Mouse (Mus musculus) hindbrain, embryonic 11.5 days (tissue): ENCODE results near the gene Dst. TPM values are rescaled to one million over a fixed set of nuclear protein-coding genes. Genes with fewer than 3 reads are reported as not detected.
A peak's percentile ranks its signal among the peaks of the same experiment; 100 is the strongest.

Experiments used
- ATAC-seq: fragments of 200-750 bp; cut with Nextera tagmentation; 2 replicates; pipeline ENCODE4 v1.8.0; 2017; ENCODE audit warnings: mild to moderate bottlenecking, moderate TSS enrichment, moderate library complexity; ENCODE audit not compliant: low FRiP score
- DNase-seq: peaks from one replicate; pipeline ENCODE4 v3.0.0-alpha.2; 2015; ENCODE audit warnings: low spot score
- H3K27ac ChIP-seq: fragments of 300-500 bp; sonication (generic); 2 replicates; pipeline ENCODE4 v1.5.1; 2014; ENCODE audit warnings: mild to moderate bottlenecking, low read depth, low read length
- H3K27me3 ChIP-seq: fragments of 300-500 bp; sonication (generic); 2 replicates; pipeline ENCODE4 v1.6.1; 2014; ENCODE audit warnings: mild to moderate bottlenecking, low read length, moderate library complexity, mixed read lengths; ENCODE audit not compliant: control insufficient read depth, insufficient read depth
- H3K36me3 ChIP-seq: fragments of 300-500 bp; sonication (generic); 2 replicates; pipeline ENCODE4 v1.6.1; 2014; ENCODE audit warnings: mild to moderate bottlenecking, low read length, moderate library complexity, mixed read lengths; ENCODE audit not compliant: control insufficient read depth, insufficient read depth
- H3K4me1 ChIP-seq: fragments of 300-500 bp; sonication (generic); replicated peaks from 2 replicates; pipeline ENCODE4 v1.6.1; 2014; ENCODE audit warnings: low read length, mixed read lengths; ENCODE audit not compliant: control insufficient read depth, insufficient read depth
- H3K4me2 ChIP-seq: fragments of 300-500 bp; sonication (generic); replicated peaks from 2 replicates; pipeline ENCODE4 v1.6.1; 2014; ENCODE audit warnings: mild to moderate bottlenecking, low read depth, low read length
- H3K4me3 ChIP-seq: fragments of 300-500 bp; sonication (generic); 2 replicates; pipeline ENCODE4 v1.5.1; 2014; ENCODE audit warnings: low read depth, low read length
- H3K9ac ChIP-seq: fragments of 300-500 bp; sonication (generic); 2 replicates; pipeline ENCODE4 v1.6.1; 2014; ENCODE audit warnings: low read depth, low read length
- H3K9me3 ChIP-seq: fragments of 300-500 bp; sonication (generic); 2 replicates; pipeline ENCODE4 v1.6.1; 2016; ENCODE audit warnings: low read length; ENCODE audit not compliant: control insufficient read depth
- WGBS: fragments of 180-500 bp; shearing (Covaris S2); extraction: QIAGEN DNeasy Blood & Tissue Kit; methylation state at CpG from one replicate; pipeline ENCODE4 v1.1.7; 2014; 5-methylcytosine and 5-hydroxymethylcytosine counted together
- polyA plus RNA-seq: library from polyadenylated mRNA; unstranded; fragments of >200 nt; fragmentation: Nextera tagmentation; extraction: Ambion mirVana; gene quantifications from 2 replicates; pipeline ENCODE4 v1.2.1, GENCODE M21; 2014

Gene Dst
- polyA plus RNA-seq, 1 experiment from 2014 or later, result 60.0 TPM

GRCm38 (mm10) chr1:34157702-34158101 is 249.7 kb downstream of the Dst start:
- Histone ChIP-seq H3K4me3 (no peak overlapping the region), H3K9ac (no peak overlapping the region), H3K27ac (no peak overlapping the region), H3K4me2 (no peak overlapping the region), H3K27me3 (no peaks in the 10 kb centered on the region), H3K36me3 (no peaks in the 10 kb centered on the region), H3K9me3 (no peaks in the 10 kb centered on the region), H3K4me1 (no peaks in the 10 kb centered on the region; the same call in 1 of the 2 replicates)
- WGBS, result 90% methylated on average over 10 of the region's 10 CpGs
- no peak for DNase-seq
- ATAC-seq, result no peak

GRCm38 (mm10) chr1:34158822-34159221 is 250.8 kb downstream of the Dst start:
- ATAC-seq, result peak; percentile 76
- Histone ChIP-seq H3K9ac (no peak overlapping the region), H3K36me3 (no peaks in the 10 kb centered on the region), H3K27me3 (no peaks in the 10 kb centered on the region), H3K9me3 (no peaks in the 10 kb centered on the region), H3K4me2 (no peak overlapping the region), H3K27ac (no peak overlapping the region), H3K4me3 (no peak overlapping the region), H3K4me1 (no peaks in the 10 kb centered on the region; the same call in 1 of the 2 replicates)
- peak; percentile 34 for DNase-seq
- 60% methylated on average over 11 of the region's 11 CpGs for WGBS

- ATAC-seq (no peak), DNase-seq (no peak)
- H3K27me3 ChIP-seq, result no peaks in the 10 kb centered on the region
- no peaks in the 10 kb centered on the region for H3K36me3 ChIP-seq
- H3K4me3 ChIP-seq, result no peak overlapping the region
- no peak overlapping the region for H3K4me2 ChIP-seq
- H3K9me3 ChIP-seq, result no peaks in the 10 kb centered on the region
- H3K27ac ChIP-seq, result no peak overlapping the region
- WGBS, result 88% methylated on average over 7 of the region's 7 CpGs
- H3K9ac ChIP-seq, result no peak overlapping the region
- H3K4me1 ChIP-seq, result no peaks in the 10 kb centered on the region; the same call in 1 of the 2 replicates
Measured at GRCm38 (mm10) chr1:34159898-34160297, 251.9 kb downstream of the Dst start.

GRCm38 (mm10) chr1:34164616-34165295 is 256.7 kb downstream of the Dst start:
- WGBS, result 68% methylated on average over 14 of the region's 14 CpGs
- ATAC-seq (peak; percentile 68), DNase-seq (peak; percentile 90)
- Histone ChIP-seq H3K4me2 (no peak overlapping the region), H3K4me3 (no peak overlapping the region), H3K4me1 (no peaks in the 10 kb centered on the region), H3K27ac (no peak overlapping the region), H3K27me3 (no peaks in the 10 kb centered on the region), H3K9me3 (no peaks in the 10 kb centered on the region), H3K9ac (no peak overlapping the region), H3K36me3 (no peaks in the 10 kb centered on the region)

GRCm38 (mm10) chr1:34165926-34166325 is 257.9 kb downstream of the Dst start:
- 96% methylated on average over 4 of the region's 4 CpGs for WGBS
- no peak for DNase-seq
- Histone ChIP-seq H3K4me3 (no peak overlapping the region), H3K9me3 (no peaks in the 10 kb centered on the region), H3K9ac (no peak overlapping the region), H3K4me2 (no peak overlapping the region), H3K36me3 (no peaks in the 10 kb centered on the region), H3K4me1 (no peaks in the 10 kb centered on the region), H3K27ac (no peak overlapping the region), H3K27me3 (no peaks in the 10 kb centered on the region)
- no peak for ATAC-seq

GRCm38 (mm10) chr1:34167151-34168057 is 259.4 kb downstream of the Dst start:
- no peak for ATAC-seq
- WGBS, result 94% methylated on average over 19 of the region's 19 CpGs
- Histone ChIP-seq H3K27me3 (no peaks in the 10 kb centered on the region), H3K36me3 (0 out of 2 replicates have a peak, but pooled peaks cover 3% of the 10 kb centered on the region), H3K9ac (no peak overlapping the region), H3K4me2 (no peak overlapping the region), H3K4me3 (no peak overlapping the region), H3K27ac (no peak overlapping the region), H3K9me3 (no peaks in the 10 kb centered on the region), H3K4me1 (no peaks in the 10 kb centered on the region)
- no peak for DNase-seq

GRCm38 (mm10) chr1:34169086-34169485 is 261.1 kb downstream of the Dst start:
- no peak overlapping the region for H3K9ac ChIP-seq
- no peaks in the 10 kb centered on the region for H3K9me3 ChIP-seq
- WGBS, result 92% methylated on average over 12 of the region's 12 CpGs
- no peak for ATAC-seq
- no peak overlapping the region for H3K4me2 ChIP-seq
- DNase-seq, result no peak
- H3K4me3 ChIP-seq, result no peak overlapping the region
- H3K27me3 ChIP-seq, result no peaks in the 10 kb centered on the region
- H3K27ac ChIP-seq, result no peak overlapping the region
- H3K4me1 ChIP-seq, result no peaks in the 10 kb centered on the region
- 0 out of 2 replicates have a peak, but pooled peaks cover 3% of the 10 kb centered on the region for H3K36me3 ChIP-seq

- WGBS, result 94% methylated on average over 15 of the region's 15 CpGs
- H3K27ac ChIP-seq, result no peak overlapping the region
- no peaks in the 10 kb centered on the region for H3K9me3 ChIP-seq
- H3K4me3 ChIP-seq, result no peak overlapping the region
- peaks cover 12% of the 10 kb centered on the region; the same call in 1 of the 2 replicates for H3K36me3 ChIP-seq
- H3K27me3 ChIP-seq, result no peaks in the 10 kb centered on the region
- H3K4me1 ChIP-seq, result no peaks in the 10 kb centered on the region
- ATAC-seq (no peak), DNase-seq (no peak)
- no peak overlapping the region for H3K9ac ChIP-seq
- no peak overlapping the region for H3K4me2 ChIP-seq
Measured at GRCm38 (mm10) chr1:34174517-34174916, 266.5 kb downstream of the Dst start.
